In the genomic region with DNA sequence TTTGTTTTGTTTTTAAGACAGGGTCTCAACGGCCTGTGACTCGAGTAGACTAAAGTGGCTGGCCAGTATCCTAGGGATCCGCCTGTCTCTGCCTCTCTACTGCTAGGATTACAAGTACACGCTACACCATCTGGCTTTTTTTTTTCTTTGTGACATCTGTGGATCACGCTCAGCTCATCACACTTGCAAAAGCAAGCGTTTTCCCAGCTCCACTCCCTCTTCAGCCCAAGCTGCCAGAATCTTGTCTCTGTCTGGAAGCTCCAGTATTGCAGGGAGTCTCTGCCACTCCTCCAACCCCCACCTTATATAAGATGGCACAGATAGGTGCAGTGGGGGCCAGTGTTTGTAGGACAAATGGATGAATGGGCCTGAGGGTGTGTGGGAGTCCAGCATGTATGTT, we compare ENCODE assay signal across 12 mouse cellular contexts. TPM values are rescaled to one million over a fixed set of nuclear protein-coding genes. Genes with fewer than 3 reads are reported as not detected.
DNase-seq lines count a peak whose midpoint lies in the region; ATAC-seq lines count a peak whose summit lies in the region.
"Had no signal": no experiment of that assay in that cellular context is flagged by ENCODE, and none has a peak within 500 bp of the region (broad histone marks: within the 10 kb centered on the region; RNA-seq: fewer than 3 reads in every experiment).

No protein-coding gene starts in this region.

- ATAC-seq in forebrain, embryonic 14.5 days: peak; percentile 70; the same call in 1 of the 2 replicates
- no peak for ATAC-seq in forebrain, embryonic 11.5 days (replicated peaks; ENCODE audit: low FRiP score)
- no peak for ATAC-seq in midbrain, embryonic 16.5 days
- ATAC-seq in midbrain, embryonic 15.5 days (replicated peaks): no peak

- peak; percentile 75 for DNase-seq in forebrain, embryonic 14.5 days (ENCODE audit: low spot score)
- no peak for DNase-seq in forebrain, embryonic 11.5 days (ENCODE audit: low spot score)
- DNase-seq in layer of hippocampus, postnatal 36 days: peak; percentile 40 to 56
- peak; percentile 74 to 87 for DNase-seq in right cerebral cortex, postnatal 36 days (ENCODE audit: low spot score in 2 of 2)
- DNase-seq in embryo, embryonic 10.5 days (ENCODE audit: low spot score): no peak
- DNase-seq in kidney, postnatal 36 days: no peak
- DNase-seq: cerebellum, postnatal 25 days; thymus, postnatal 36 days had no signal

- H3K4me1 ChIP-seq in forebrain, embryonic 14.5 days (ENCODE audit: control insufficient read depth, insufficient read depth, low read length): peaks cover 2% of the 10 kb centered on the region; the same call in 1 of the 2 replicates
- no peaks in the 10 kb centered on the region for H3K4me1 ChIP-seq in forebrain, embryonic 11.5 days (replicated peaks; ENCODE audit: control insufficient read depth, insufficient read depth, low read length)
- no peaks in the 10 kb centered on the region for H3K4me1 ChIP-seq in midbrain, embryonic 16.5 days (ENCODE audit: control insufficient read depth, insufficient read depth, low read length)
- no peaks in the 10 kb centered on the region for H3K4me1 ChIP-seq in midbrain, embryonic 15.5 days
- H3K4me1 ChIP-seq: hindbrain, embryonic 15.5 days had no signal

- H3K9me3 ChIP-seq in forebrain, embryonic 14.5 days (replicated peaks; ENCODE audit: control insufficient read depth, low read length): no peaks in the 10 kb centered on the region
- H3K9me3 ChIP-seq in forebrain, embryonic 11.5 days (ENCODE audit: control insufficient read depth, low read length): 0 out of 2 replicates have a peak, but pooled peaks cover 2% of the 10 kb centered on the region
- H3K9me3 ChIP-seq in midbrain, embryonic 16.5 days (replicated peaks; ENCODE audit: control insufficient read depth, low read length, poor library complexity, severe bottlenecking): no peaks in the 10 kb centered on the region
- H3K9me3 ChIP-seq in midbrain, embryonic 15.5 days: no peaks in the 10 kb centered on the region
- H3K9me3 ChIP-seq: hindbrain, embryonic 15.5 days; limb, embryonic 15.5 days had no signal

- H3K36me3 ChIP-seq in forebrain, embryonic 14.5 days (ENCODE audit: control insufficient read depth, insufficient read depth, low read length): peaks cover 22% of the 10 kb centered on the region; the same call in 1 of the 2 replicates
- H3K36me3 ChIP-seq in forebrain, embryonic 11.5 days (ENCODE audit: control insufficient read depth, insufficient read depth, low read length): no peaks in the 10 kb centered on the region; the same call in 1 of the 2 replicates
- peaks cover 14% of the 10 kb centered on the region for H3K36me3 ChIP-seq in midbrain, embryonic 16.5 days (ENCODE audit: control insufficient read depth, insufficient read depth, low read length)
- H3K36me3 ChIP-seq in midbrain, embryonic 15.5 days (replicated peaks): peaks cover 23% of the 10 kb centered on the region
- H3K36me3 ChIP-seq: limb, embryonic 15.5 days had no signal

- peak overlapping the region; percentile 78 for H3K27ac ChIP-seq in forebrain, embryonic 14.5 days (ENCODE audit: low read depth, low read length)
- no peak overlapping the region for H3K27ac ChIP-seq in forebrain, embryonic 11.5 days (ENCODE audit: low read depth, low read length)
- H3K27ac ChIP-seq in midbrain, embryonic 16.5 days (ENCODE audit: low read length): peak overlapping the region; percentile 14; the same call in 1 of the 2 replicates
- H3K27ac ChIP-seq in midbrain, embryonic 15.5 days: no peak overlapping the region
- H3K27ac ChIP-seq: hindbrain, embryonic 15.5 days; limb, embryonic 15.5 days had no signal

- H3K4me3 ChIP-seq in forebrain, embryonic 14.5 days (ENCODE audit: low read depth, low read length): no peak overlapping the region
- H3K4me3 ChIP-seq in forebrain, embryonic 11.5 days (ENCODE audit: low read depth, low read length): no peak overlapping the region
- H3K4me3 ChIP-seq in midbrain, embryonic 16.5 days (ENCODE audit: low read depth, low read length): no peak overlapping the region
- H3K4me3 ChIP-seq in midbrain, embryonic 15.5 days: no peak overlapping the region
- H3K4me3 ChIP-seq: hindbrain, embryonic 15.5 days; limb, embryonic 15.5 days had no signal

- no peak overlapping the region for H3K4me2 ChIP-seq in forebrain, embryonic 14.5 days (ENCODE audit: low read length)
- H3K4me2 ChIP-seq in forebrain, embryonic 11.5 days (ENCODE audit: low read depth, low read length, severe bottlenecking): no peak overlapping the region
- no peak overlapping the region for H3K4me2 ChIP-seq in midbrain, embryonic 16.5 days (ENCODE audit: low read length)
- H3K4me2 ChIP-seq in midbrain, embryonic 15.5 days: no peak overlapping the region
- H3K4me2 ChIP-seq: hindbrain, embryonic 15.5 days; limb, embryonic 15.5 days had no signal

- 69% methylated on average over 6 of the region's 6 CpGs for WGBS in forebrain, embryonic 14.5 days
- WGBS in forebrain, embryonic 11.5 days: 88% methylated on average over 6 of the region's 6 CpGs
- WGBS in midbrain, embryonic 16.5 days: 86% methylated on average over 6 of the region's 6 CpGs
- WGBS in midbrain, embryonic 15.5 days: 80% methylated on average over 6 of the region's 6 CpGs

- no peak overlapping the region for H3K9ac ChIP-seq in forebrain, embryonic 14.5 days (ENCODE audit: low read length)
- no peak overlapping the region for H3K9ac ChIP-seq in forebrain, embryonic 11.5 days (ENCODE audit: low read length)
- no peak overlapping the region for H3K9ac ChIP-seq in midbrain, embryonic 16.5 days (ENCODE audit: low read depth, low read length)
- H3K9ac ChIP-seq in midbrain, embryonic 15.5 days: no peak overlapping the region
- H3K9ac ChIP-seq: hindbrain, embryonic 15.5 days; limb, embryonic 15.5 days had no signal

- H3K27me3 ChIP-seq in forebrain, embryonic 14.5 days (replicated peaks; ENCODE audit: control insufficient read depth, insufficient read depth, low read length): no peaks in the 10 kb centered on the region
- H3K27me3 ChIP-seq in forebrain, embryonic 11.5 days (ENCODE audit: control insufficient read depth, insufficient read depth, low read length): no peaks in the 10 kb centered on the region
- no peaks in the 10 kb centered on the region for H3K27me3 ChIP-seq in midbrain, embryonic 16.5 days (ENCODE audit: control insufficient read depth, insufficient read depth, low read depth, low read length)
- no peaks in the 10 kb centered on the region for H3K27me3 ChIP-seq in midbrain, embryonic 15.5 days (replicated peaks)
- H3K27me3 ChIP-seq: hindbrain, embryonic 15.5 days; limb, embryonic 15.5 days had no signal

RNA-seq across cellular contexts. Expression of a gene that starts 54.6 kb away (rescaled TPM):
- polyA plus RNA-seq in forebrain, embryonic 14.5 days (2014; fragmentation: Nextera tagmentation; extraction: Ambion mirVana): 44.9 and 51.5 TPM in 2 replicates
- 56.5 and 59.4 TPM in 2 replicates for polyA plus RNA-seq in forebrain, embryonic 11.5 days (2014; fragmentation: Nextera tagmentation; extraction: Ambion mirVana)
- 36.1 and 39.4 TPM in 2 replicates for polyA plus RNA-seq in midbrain, embryonic 16.5 days (2015; fragmentation: Nextera tagmentation; extraction: Ambion mirVana)
- 35.6 and 40.2 TPM in 2 replicates for polyA plus RNA-seq in midbrain, embryonic 15.5 days (2015; fragmentation: Nextera tagmentation; extraction: Ambion mirVana)
- 10 to 100 TPM; 32.7 to 33.7 TPM for total RNA-seq in layer of hippocampus, postnatal 36 days (2021)

RNA-seq across cellular contexts. Expression of a gene that starts 59.0 kb away (rescaled TPM):
- polyA plus RNA-seq in forebrain, embryonic 14.5 days (2014; fragmentation: Nextera tagmentation; extraction: Ambion mirVana): 157 and 163 TPM in 2 replicates
- 201 and 211 TPM in 2 replicates for polyA plus RNA-seq in forebrain, embryonic 11.5 days (2014; fragmentation: Nextera tagmentation; extraction: Ambion mirVana)
- 149 and 151 TPM in 2 replicates for polyA plus RNA-seq in midbrain, embryonic 16.5 days (2015; fragmentation: Nextera tagmentation; extraction: Ambion mirVana)
- polyA plus RNA-seq in midbrain, embryonic 15.5 days (2015; fragmentation: Nextera tagmentation; extraction: Ambion mirVana): 158 and 160 TPM in 2 replicates
- 100 to 1,000 TPM; 135 to 145 TPM for total RNA-seq in layer of hippocampus, postnatal 36 days (2021)

Comparison
In these comparisons a context has a peak if more than half of its experiments do, and no peak if none do; other contexts are left out.
1. DNase-seq: peak in forebrain, embryonic 14.5 days (single experiment), layer of hippocampus, postnatal 36 days (2 of 2) and right cerebral cortex, postnatal 36 days (2 of 2); none in forebrain, embryonic 11.5 days (single experiment), embryo, embryonic 10.5 days (single experiment) and kidney, postnatal 36 days (0 of 2).
2. H3K27ac ChIP-seq: peak in forebrain, embryonic 14.5 days (single experiment) and midbrain, embryonic 16.5 days (single experiment); none in forebrain, embryonic 11.5 days (single experiment) and midbrain, embryonic 15.5 days (single experiment).